Mouse (Mus musculus): ENCODE data around the gene Susd1.

Gene Susd1

DNA sequence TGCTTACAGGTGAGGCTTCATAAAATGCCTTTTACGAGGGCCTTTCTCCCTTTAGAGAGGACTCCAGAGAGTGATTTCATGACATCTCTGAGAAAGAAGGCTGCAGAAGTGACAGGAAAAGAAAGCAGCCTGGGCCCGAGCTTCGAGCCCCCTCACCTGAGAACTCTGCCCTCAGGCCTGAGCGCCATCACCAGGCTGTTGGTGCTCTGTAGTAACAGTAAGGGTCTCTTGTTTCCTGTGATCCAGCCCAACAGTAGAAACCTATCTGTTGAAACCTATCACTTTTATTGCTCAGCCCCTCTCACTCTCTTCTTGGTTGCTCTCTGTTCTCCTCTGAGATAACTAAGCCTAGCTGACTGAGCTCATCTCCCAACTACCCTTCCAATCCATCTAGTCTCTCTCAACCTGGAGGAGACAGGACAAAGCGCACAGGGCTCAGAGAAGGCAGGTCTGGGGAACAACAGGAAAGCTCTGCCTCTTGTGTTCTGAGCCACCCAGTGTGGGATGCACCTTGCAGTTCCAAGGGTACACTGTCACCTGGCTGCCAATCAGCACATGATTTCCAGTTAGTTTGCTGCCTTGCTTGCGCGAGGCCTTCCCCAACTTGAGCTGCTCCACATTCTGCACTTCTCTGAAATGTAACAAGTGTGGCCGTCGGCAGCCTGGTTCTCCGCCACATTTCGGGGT is 101.4 kb downstream of the Susd1 start:
- DNase-seq: peak in 1 of 2 experiments; percentile 42

DNA sequence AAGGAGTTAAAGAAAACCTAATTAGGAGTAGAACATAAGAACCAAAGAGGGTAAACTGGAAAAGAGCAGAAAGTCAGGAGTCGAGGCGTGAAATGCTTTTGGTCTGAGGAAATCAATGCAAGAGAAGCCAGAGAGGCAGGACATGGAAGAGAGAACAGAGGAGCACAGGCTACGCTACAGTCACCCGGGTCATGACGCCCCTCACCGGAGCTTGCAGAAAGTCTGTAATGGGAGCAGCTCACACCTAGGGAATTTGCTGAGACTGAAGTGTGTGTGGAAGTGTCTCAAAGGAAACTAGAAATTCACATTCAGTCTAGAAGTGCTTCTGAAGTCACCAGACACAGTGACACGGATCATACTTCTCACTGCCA is 102.0 kb downstream of the Susd1 start:
- DNase-seq: no peak

- peak; percentile 82 to 86 for DNase-seq
These were observed 102.6 kb downstream of the Susd1 start for GRCm38 (mm10) chr4:59335616-59336438.

DNA sequence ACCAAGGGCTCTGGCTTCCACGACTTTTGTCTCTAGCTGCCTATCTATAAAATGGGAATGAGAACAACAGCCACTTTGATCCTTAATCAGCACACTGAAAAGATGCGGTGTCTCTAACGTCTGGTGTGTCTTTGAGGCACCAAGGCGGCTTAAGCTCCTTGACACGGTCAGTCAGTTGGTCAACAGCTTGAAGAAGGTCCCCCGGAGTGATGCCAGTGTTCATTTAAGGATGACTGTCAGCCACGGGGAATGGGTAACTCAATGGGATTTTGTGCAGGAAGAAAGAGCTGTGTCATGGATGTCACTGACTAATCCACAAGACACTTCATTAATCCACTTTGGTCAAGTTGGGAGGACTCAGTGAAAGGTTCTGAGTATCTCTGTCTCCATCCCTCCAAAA is 103.3 kb downstream of the Susd1 start:
- DNase-seq: peak in 1 of 2 experiments; percentile 16

DNA sequence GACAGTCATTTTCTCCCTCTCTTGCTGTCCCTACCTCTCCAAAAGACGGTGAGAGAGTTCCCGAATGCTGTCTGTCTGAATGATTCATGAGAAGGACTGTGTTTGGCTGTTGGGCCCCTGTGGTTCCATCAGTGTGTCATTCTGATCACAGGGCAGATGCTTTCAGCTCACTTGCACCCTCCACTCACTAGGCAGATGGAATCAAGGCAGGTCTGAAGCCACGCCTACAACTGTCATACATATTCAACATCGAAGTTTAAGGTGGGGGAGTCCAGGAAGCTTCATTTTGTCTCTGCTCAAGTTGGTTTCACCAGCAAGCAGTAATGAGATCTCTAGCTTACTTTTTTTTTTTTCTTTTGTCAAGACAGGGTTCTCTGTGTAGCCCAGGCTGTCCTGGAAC is 104.2 kb downstream of the Susd1 start:
- peak in 1 of 2 experiments; percentile 35 for DNase-seq

DNA sequence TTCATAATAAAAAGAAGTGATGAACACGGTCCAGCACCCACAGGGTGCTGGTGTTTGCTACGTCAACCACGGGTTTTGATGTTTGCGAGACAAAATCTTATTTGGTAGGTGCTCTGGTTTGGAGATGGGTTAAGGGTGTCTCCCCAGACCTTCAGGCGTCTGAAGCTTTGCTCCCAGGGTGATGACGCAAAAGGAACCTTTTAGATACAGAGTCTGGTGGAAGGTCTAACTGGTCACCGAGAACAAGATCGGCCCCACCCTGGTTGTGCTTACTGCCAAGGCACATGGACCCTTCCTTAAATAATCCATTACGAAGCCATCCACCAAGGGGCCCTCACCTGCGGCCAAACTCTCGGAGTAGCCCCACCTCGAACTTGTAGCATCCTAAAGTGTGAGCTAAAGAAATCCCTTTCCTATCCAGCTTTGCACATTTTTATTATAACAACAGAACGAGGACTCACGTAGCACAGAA is 105.0 kb downstream of the Susd1 start:
- DNase-seq: no peak

DNA sequence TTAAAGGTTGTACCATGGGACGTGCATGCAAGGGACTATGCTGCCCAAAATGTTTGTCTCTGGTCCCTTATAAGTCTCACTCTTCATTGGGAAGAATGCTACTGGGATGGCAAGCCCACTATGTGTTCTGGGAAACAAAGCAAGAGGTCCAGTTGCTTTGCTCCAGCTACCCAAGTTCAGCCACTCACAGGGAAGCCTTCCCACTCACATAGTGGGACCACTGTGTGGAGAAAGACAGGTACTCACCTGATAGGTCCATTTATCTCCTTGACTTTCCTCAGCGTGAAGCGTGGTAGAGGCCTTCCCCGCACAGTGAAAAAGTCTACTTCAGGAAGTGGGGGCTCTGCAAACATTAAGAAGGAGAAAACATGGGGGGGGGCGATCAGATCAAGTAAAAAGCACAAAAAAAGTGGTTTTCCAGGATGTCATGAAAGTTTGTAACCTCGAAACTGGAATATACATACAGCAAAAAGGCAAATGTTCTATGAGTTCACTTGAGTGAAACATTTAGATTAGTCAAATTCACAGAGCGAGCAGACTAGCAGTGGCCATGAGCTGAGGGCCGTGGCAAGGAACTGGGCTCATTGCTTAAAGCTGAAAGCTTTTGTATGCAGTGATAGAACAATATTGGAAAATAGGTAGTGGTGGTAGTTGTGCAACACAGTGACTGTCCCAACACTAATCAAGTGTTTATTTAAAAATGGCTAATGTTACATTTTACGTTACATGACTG is 105.6 kb downstream of the Susd1 start:
- peak in 1 of 2 experiments; percentile 18 for DNase-seq

- peak in 1 of 2 experiments; percentile 38 for DNase-seq
These were observed 106.3 kb downstream of the Susd1 start for GRCm38 (mm10) chr4:59332089-59332488.

DNA sequence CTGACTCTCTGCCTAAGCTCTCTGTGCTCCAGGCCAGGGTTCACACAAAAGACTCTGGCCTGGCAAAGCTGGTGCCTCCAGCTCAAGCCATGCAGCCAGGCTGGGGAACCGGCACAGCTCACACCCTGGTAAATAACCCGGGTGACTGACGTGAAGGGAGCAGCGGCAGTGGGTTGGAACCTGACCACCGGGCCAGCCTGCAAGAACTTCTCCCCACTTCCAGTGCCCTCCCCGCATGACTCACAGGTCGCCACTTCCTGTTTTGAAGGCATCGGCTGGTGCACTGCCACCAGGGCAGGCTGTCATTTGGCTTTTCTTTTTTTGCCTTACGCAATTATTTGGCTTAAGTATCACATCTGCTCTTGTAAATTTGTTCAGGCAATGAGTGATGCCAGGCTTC is 106.8 kb downstream of the Susd1 start:
- DNase-seq: peak; percentile 82 to 94

DNA sequence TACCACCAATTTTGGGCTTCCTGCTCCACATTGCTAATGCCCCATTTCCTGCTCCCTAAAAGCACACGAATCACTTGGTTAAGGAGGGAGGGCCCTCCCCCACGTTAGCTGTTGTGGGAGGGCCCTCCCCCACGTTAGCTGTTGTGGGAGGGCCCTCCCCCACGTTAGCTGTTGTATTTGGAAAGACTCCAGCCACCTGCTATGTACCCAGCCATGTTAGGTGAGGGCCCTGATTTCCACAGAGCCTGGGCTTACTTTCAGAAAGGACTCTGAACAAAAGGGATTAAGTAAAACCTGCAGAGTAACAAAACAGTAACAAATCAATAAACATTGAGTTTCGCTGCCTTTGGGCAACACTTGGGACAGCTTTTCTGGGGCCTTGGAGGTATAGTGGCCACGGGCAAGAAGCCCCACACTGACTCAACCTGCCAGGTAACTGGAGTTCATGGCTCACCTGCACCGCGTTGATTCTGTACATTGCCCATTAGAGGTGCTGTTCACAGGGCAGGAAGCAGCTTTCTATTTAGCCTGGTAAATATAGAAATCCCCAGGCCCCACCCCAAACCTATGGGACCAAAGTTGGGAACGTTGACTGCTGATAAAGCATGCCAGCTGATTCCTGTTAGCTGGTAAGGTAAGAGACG is 107.3 kb downstream of the Susd1 start:
- no peak for DNase-seq

- DNase-seq: peak in 1 of 2 experiments; percentile 15
These were observed 108.8 kb downstream of the Susd1 start for GRCm38 (mm10) chr4:59329461-59330304.

- peak in 1 of 2 experiments; percentile 3 for DNase-seq
These were observed 109.6 kb downstream of the Susd1 start for GRCm38 (mm10) chr4:59328821-59329220.

DNA sequence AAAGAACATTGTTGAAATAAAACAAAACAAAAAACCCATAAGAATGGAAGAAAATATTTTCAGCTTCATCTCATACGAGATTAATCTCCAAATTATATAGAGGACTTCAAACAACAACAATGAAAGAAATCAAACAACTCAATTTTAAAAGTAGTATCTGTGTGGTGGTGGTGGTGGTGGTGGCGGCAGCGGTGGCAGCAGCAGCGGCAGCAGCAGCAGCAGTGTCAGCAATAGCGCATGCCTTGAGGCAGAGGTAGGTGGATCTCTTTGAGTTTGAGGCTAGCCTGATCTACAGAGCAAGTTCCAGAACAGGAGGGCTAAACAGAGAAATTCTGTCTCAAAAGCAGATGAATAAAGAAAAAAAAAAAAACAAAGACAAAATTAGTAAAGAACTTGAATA is 110.4 kb downstream of the Susd1 start:
- DNase-seq: peak in 1 of 2 experiments; percentile 3

DNA sequence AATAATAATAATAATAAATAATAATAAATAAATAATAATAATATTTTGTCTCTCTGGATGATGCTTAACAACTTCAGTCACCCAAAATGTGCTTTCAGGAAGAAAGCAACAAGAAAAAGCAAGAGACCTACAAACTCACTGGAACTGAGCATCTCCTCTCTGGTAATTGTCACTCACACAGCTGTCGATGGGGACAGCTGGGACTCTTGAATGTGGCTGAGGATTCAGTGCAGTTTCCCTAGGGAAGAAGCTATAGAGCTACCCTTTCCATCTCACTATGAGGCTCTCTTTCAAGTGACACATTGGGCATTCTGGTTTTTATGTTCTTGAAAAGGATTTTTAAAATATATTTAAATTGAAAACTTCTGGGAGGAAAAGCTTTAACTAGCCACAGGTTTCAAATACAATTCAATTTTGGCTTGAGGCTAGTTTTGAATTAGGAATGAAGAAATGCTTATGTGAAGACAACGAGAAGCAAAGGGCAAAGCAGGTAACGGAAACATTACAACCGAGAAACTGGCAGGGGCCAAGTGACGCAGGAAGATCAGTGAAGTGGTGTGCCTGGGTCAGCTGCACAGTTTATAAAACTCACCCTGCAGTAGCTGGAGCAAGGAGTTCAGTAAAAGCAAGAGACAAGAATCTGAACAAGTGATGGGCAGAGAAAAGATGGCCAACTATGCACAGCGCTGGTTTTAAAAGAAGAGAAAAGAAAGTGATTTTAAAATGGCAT is 112.2 kb downstream of the Susd1 start:
- DNase-seq: peak in 1 of 2 experiments; percentile 1

- DNase-seq: peak in 1 of 2 experiments; percentile 1
These were observed 114.1 kb downstream of the Susd1 start for GRCm38 (mm10) chr4:59324317-59324716.

DNA sequence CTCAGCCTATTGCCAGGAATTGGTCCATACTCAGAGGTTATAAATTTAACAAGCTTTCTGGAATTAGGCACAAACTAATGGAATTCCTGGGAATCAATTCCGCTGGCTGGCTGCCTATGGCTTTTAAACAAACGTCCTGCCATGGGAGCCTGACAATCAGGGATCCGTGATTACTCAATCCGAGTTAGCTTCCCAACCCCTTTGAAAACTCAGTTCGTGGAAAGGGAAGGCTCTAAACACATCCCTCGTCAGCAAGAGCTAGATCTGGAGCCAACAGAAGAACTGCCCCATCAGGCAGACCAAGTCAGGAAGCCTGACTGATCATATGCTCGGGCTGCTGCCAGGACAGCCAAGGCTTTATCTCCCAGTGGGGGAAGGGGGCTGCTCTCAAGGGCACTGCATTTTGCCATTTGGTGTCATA is 115.2 kb downstream of the Susd1 start:
- DNase-seq: peak in 1 of 2 experiments; percentile 2

GRCm38 (mm10) chr4:59322733-59323132 is 115.7 kb downstream of the Susd1 start:
- peak in 1 of 2 experiments; percentile 1 for DNase-seq

- DNase-seq: peak in 1 of 2 experiments; percentile 0
These were observed 116.4 kb downstream of the Susd1 start for GRCm38 (mm10) chr4:59322056-59322455.

GRCm38 (mm10) chr4:59321181-59322008 is 117.0 kb downstream of the Susd1 start:
- DNase-seq: peak in 1 of 2 experiments; percentile 1
